Mouse (Mus musculus) G1E (cell line): ENCODE measurements around the gene Cradd. TPM values are rescaled to one million over a fixed set of nuclear protein-coding genes. Genes with fewer than 3 reads are reported as not detected.
A peak's percentile ranks its signal among the peaks of the same experiment; 100 is the strongest.

Experiments
- ATAC-seq: 2 replicates; pipeline ENCODE4 v1.8.0; 2016; ENCODE audit warnings: mild to moderate bottlenecking; ENCODE audit not compliant: insufficient number of reproducible peaks, poor library complexity, low FRiP score, severe bottlenecking; ENCODE audit errors: extremely low read depth
- DNase-seq: peaks from one replicate; pipeline ENCODE4 v3.0.0; 2012; ENCODE audit warnings: low spot score
- H3K27me3 ChIP-seq: 2 replicates; pipeline ENCODE4 v1.6.1; 2012; ENCODE audit warnings: mild to moderate bottlenecking, low read length, inconsistent platforms; ENCODE audit not compliant: insufficient read depth
- H3K36me3 ChIP-seq: replicated peaks from 2 replicates; pipeline ENCODE3; 2012; ENCODE audit warnings: mild to moderate bottlenecking, inconsistent platforms
- H3K4me1 ChIP-seq: 2 replicates; pipeline ENCODE4 v1.6.1; 2012; ENCODE audit warnings: low read depth, low read length, inconsistent platforms, mixed read lengths; ENCODE audit not compliant: insufficient read depth
- H3K4me3 ChIP-seq: 2 replicates; pipeline ENCODE4 v1.5.1; 2012; ENCODE audit warnings: low read depth, mild to moderate bottlenecking, inconsistent platforms, low read length, moderate library complexity, mixed read lengths
- H3K9me3 ChIP-seq: replicated peaks from 2 replicates; pipeline ENCODE4 v1.6.1; 2012; ENCODE audit warnings: inconsistent platforms
- CTCF ChIP-seq: IDR thresholded peaks from 2 replicates; pipeline ENCODE4 v1.5.1; 2012; ENCODE audit warnings: low read depth, low read length, inconsistent platforms, mixed read lengths
- GATA1 ChIP-seq: IDR thresholded peaks from 2 replicates; pipeline ENCODE4 v1.6.1; 2012; ENCODE audit warnings: borderline replicate concordance, low read length, inconsistent platforms, mixed read lengths
- GATA2 ChIP-seq: IDR thresholded peaks from 2 replicates; pipeline ENCODE4 v1.6.1; 2012; ENCODE audit warnings: low read depth, low read length, inconsistent platforms, borderline replicate concordance
- POLR2AphosphoS5 ChIP-seq: IDR thresholded peaks from 2 replicates; pipeline ENCODE4 v1.6.1; 2012; ENCODE audit warnings: low read depth, low read length, inconsistent platforms; ENCODE audit not compliant: insufficient replicate concordance
- TAL1 ChIP-seq: conservative IDR thresholded peaks from 2 replicates; pipeline ENCODE4 v1.6.1; 2012; ENCODE audit warnings: low read depth, low read length, inconsistent platforms, mixed read lengths
- polyA plus RNA-seq: library from polyadenylated mRNA; stranded (reverse); fragments of >175 nt; gene quantifications from 2 replicates; pipeline ENCODE4 v1.2.3, GENCODE M21; 2012
- total RNA-seq, 2 experiments: library from RNA; stranded (forward) in 1 of 2; stranded (reverse) in 1 of 2; fragments of 200-1000 nt in 1 of 2; fragments of >200 nt in 1 of 2; fragmentation: Nextera tagmentation in 1 of 2; gene quantifications; 2 replicates each; pipeline ENCODE4 v1.2.3; 2014 to 2017

The Cradd gene
- total and polyA plus RNA-seq, 3 experiments: 9.0 to 81.4 (median 22.5) TPM

- peak; percentile 78 for ATAC-seq
- peak; percentile 57 for DNase-seq
- Histone ChIP-seq H3K9me3 (no peaks in the 10 kb centered on the region), H3K36me3 (peaks cover 15% of the 10 kb centered on the region), H3K27me3 (peaks cover 2% of the 10 kb centered on the region; the same call in 1 of the 2 replicates), H3K4me3 (peak overlapping the region; percentile 33; the same call in 1 of the 2 replicates), H3K4me1 (peaks cover 56% of the 10 kb centered on the region)
- TF ChIP-seq POLR2AphosphoS5 (no peak), TAL1 (peak; percentile 41; the same call in 1 of the 2 replicates), GATA1 (no peak), CTCF (no peak)
These were observed 40.5 kb downstream of the Cradd start for GRCm38 (mm10) chr10:95283434-95283833.

- ATAC-seq: no peak
- TF ChIP-seq POLR2AphosphoS5: no peak
- no peak for TF ChIP-seq GATA2
- no peak for TF ChIP-seq GATA1
- no peak for TF ChIP-seq CTCF
- TF ChIP-seq TAL1: no peak
- Histone ChIP-seq H3K4me3 (no peak overlapping the region), H3K27me3 (peaks cover 2% of the 10 kb centered on the region; the same call in 1 of the 2 replicates), H3K4me1 (peaks cover 50% of the 10 kb centered on the region), H3K9me3 (no peaks in the 10 kb centered on the region), H3K36me3 (peaks cover 17% of the 10 kb centered on the region)
- no peak for DNase-seq
These were observed 41.9 kb downstream of the Cradd start for GRCm38 (mm10) chr10:95281996-95282395.

GRCm38 (mm10) chr10:95281466-95281990 lies 42.4 kb downstream of the Cradd start:
- ATAC-seq (no peak), DNase-seq (no peak)
- H3K4me3 ChIP-seq: no peak overlapping the region
- TF ChIP-seq CTCF (no peak), POLR2AphosphoS5 (no peak), GATA1 (no peak), GATA2 (no peak), TAL1 (no peak)
- peaks cover 18% of the 10 kb centered on the region for H3K36me3 ChIP-seq
- H3K4me1 ChIP-seq: peaks cover 52% of the 10 kb centered on the region
- peaks cover 2% of the 10 kb centered on the region; the same call in 1 of the 2 replicates for H3K27me3 ChIP-seq
- no peaks in the 10 kb centered on the region for H3K9me3 ChIP-seq

GRCm38 (mm10) chr10:95280327-95280726 lies 43.6 kb downstream of the Cradd start:
- Histone ChIP-seq H3K9me3 (no peaks in the 10 kb centered on the region), H3K4me3 (no peak overlapping the region), H3K27me3 (peaks cover 2% of the 10 kb centered on the region; the same call in 1 of the 2 replicates), H3K36me3 (peaks cover 19% of the 10 kb centered on the region), H3K4me1 (peaks cover 50% of the 10 kb centered on the region)
- no peak for DNase-seq
- no peak for TF ChIP-seq GATA2
- no peak for TF ChIP-seq GATA1
- no peak for ATAC-seq

- ATAC-seq (no peak), DNase-seq (no peak)
- H3K4me3 ChIP-seq: no peak overlapping the region
- no peaks in the 10 kb centered on the region for H3K9me3 ChIP-seq
- no peak for TF ChIP-seq TAL1
- peaks cover 2% of the 10 kb centered on the region; the same call in 1 of the 2 replicates for H3K27me3 ChIP-seq
- H3K4me1 ChIP-seq: peaks cover 54% of the 10 kb centered on the region
- H3K36me3 ChIP-seq: peaks cover 21% of the 10 kb centered on the region
These were observed 44.5 kb downstream of the Cradd start for GRCm38 (mm10) chr10:95279459-95279858.

- H3K4me1 ChIP-seq: peaks cover 53% of the 10 kb centered on the region
- TF ChIP-seq TAL1 (no peak), POLR2AphosphoS5 (no peak), GATA2 (no peak), GATA1 (no peak), CTCF (no peak)
- no peak for DNase-seq
- no peaks in the 10 kb centered on the region for H3K9me3 ChIP-seq
- ATAC-seq: no peak
- H3K4me3 ChIP-seq: no peak overlapping the region
- H3K27me3 ChIP-seq: peaks cover 4% of the 10 kb centered on the region; the same call in 1 of the 2 replicates
- H3K36me3 ChIP-seq: peaks cover 25% of the 10 kb centered on the region
These were observed 45.8 kb downstream of the Cradd start for GRCm38 (mm10) chr10:95278085-95278484.
